Mouse (Mus musculus) spleen, adult 2 months (tissue): ENCODE measurements around the gene Cldn7.

Experiments
- CTCF ChIP-seq: fragments of 200-500 bp; IDR thresholded peaks from 2 replicates; pipeline ENCODE4 v1.5.1; 2011; ENCODE audit warnings: mild to moderate bottlenecking, inconsistent platforms; ENCODE audit not compliant: insufficient read depth, insufficient read length, insufficient replicate concordance; ENCODE audit errors: extremely low read depth
- POLR2A ChIP-seq: fragments of 200-500 bp; IDR thresholded peaks from 2 replicates; pipeline ENCODE4 v1.6.1; 2011; ENCODE audit warnings: low read depth, low read length, inconsistent platforms

- no peak for TF ChIP-seq CTCF
- no peak for TF ChIP-seq POLR2A
Measured at GRCm38 (mm10) chr11:69999666-70000065, 35.1 kb downstream of the Cldn7 start.
